Mouse (Mus musculus): ENCODE measurements around the gene Cdk17. TPM values are rescaled to one million over a fixed set of nuclear protein-coding genes. Genes with fewer than 3 reads are reported as not detected.

The Cdk17 gene
- polyA plus RNA-seq, 1 experiment from 2014 or later: 19.2 TPM

- no peaks in the 10 kb centered on the region for H3K36me3 ChIP-seq (ENCODE audit: control insufficient read depth, insufficient read depth, low read length)
- H3K4me2 ChIP-seq (ENCODE audit: low read depth, severe bottlenecking): no peak overlapping the region
- no peaks in the 10 kb centered on the region for H3K27me3 ChIP-seq (ENCODE audit: control insufficient read depth, insufficient read depth, low read length)
- H3K9me3 ChIP-seq (ENCODE audit: control insufficient read depth, low read length): no peaks in the 10 kb centered on the region
- no peak for DNase-seq (ENCODE audit: low spot score)
- ATAC-seq (ENCODE audit: insufficient number of reproducible peaks, low FRiP score, low TSS enrichment, low read depth): no peak
- 58% methylated on average over 7 of the region's 7 CpGs for WGBS
- no peak overlapping the region for H3K4me3 ChIP-seq (ENCODE audit: low read depth, low read length)
- H3K4me1 ChIP-seq (ENCODE audit: control insufficient read depth, insufficient read depth, low read length): peaks cover 6% of the 10 kb centered on the region
- no peak overlapping the region for H3K9ac ChIP-seq (ENCODE audit: low read length)
- no peak overlapping the region for H3K27ac ChIP-seq (replicated peaks; ENCODE audit: low read depth, low read length)
Observed at GRCm38 (mm10) chr10:93298208-93298607, 137.5 kb downstream of the Cdk17 start.

DNA sequence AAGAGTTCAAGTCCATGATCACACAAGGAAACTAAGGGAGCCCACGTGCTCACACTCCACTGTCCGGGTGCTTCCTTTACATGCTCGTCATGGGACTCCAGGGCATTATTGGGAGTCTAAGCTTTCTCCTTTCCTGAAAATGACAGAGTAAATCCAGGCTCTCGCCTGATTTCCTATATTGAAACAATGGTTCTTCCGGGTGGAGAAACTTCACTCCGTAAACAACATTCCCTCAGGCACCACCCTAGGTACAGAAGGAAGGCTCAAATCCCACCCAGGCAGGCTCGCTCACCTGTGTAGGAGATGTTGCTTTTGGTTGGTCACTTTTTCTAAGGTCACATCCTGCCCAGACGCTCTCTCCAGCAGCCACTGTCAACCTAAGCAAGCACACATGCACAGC is 141.2 kb downstream of the Cdk17 start:
- peaks cover 11% of the 10 kb centered on the region; the same call in 1 of the 2 replicates for H3K4me1 ChIP-seq (ENCODE audit: control insufficient read depth, insufficient read depth, low read length)
- no peak overlapping the region for H3K4me3 ChIP-seq (ENCODE audit: low read depth, low read length)
- no peaks in the 10 kb centered on the region for H3K36me3 ChIP-seq (ENCODE audit: control insufficient read depth, insufficient read depth, low read length)
- H3K9me3 ChIP-seq (ENCODE audit: control insufficient read depth, low read length): no peaks in the 10 kb centered on the region
- WGBS: 79% methylated on average over 8 of the region's 8 CpGs
- H3K4me2 ChIP-seq (ENCODE audit: low read depth, severe bottlenecking): no peak overlapping the region
- no peak overlapping the region for H3K27ac ChIP-seq (replicated peaks; ENCODE audit: low read depth, low read length)
- DNase-seq (ENCODE audit: low spot score) (no peak), ATAC-seq (ENCODE audit: insufficient number of reproducible peaks, low FRiP score, low TSS enrichment, low read depth) (no peak)
- no peak overlapping the region for H3K9ac ChIP-seq (ENCODE audit: low read length)
- H3K27me3 ChIP-seq (ENCODE audit: control insufficient read depth, insufficient read depth, low read length): no peaks in the 10 kb centered on the region

- H3K4me3 ChIP-seq (ENCODE audit: low read depth, low read length): no peak overlapping the region
- no peaks in the 10 kb centered on the region for H3K27me3 ChIP-seq (ENCODE audit: control insufficient read depth, insufficient read depth, low read length)
- no peaks in the 10 kb centered on the region for H3K36me3 ChIP-seq (ENCODE audit: control insufficient read depth, insufficient read depth, low read length)
- H3K4me1 ChIP-seq (ENCODE audit: control insufficient read depth, insufficient read depth, low read length): peaks cover 13% of the 10 kb centered on the region
- no peak overlapping the region for H3K9ac ChIP-seq (ENCODE audit: low read length)
- no peaks in the 10 kb centered on the region for H3K9me3 ChIP-seq (ENCODE audit: control insufficient read depth, low read length)
- H3K4me2 ChIP-seq (ENCODE audit: low read depth, severe bottlenecking): no peak overlapping the region
- DNase-seq (ENCODE audit: low spot score): no peak
- H3K27ac ChIP-seq (replicated peaks; ENCODE audit: low read depth, low read length): no peak overlapping the region
- WGBS: 81% methylated on average over 4 of the region's 4 CpGs
- no peak for ATAC-seq (ENCODE audit: insufficient number of reproducible peaks, low FRiP score, low TSS enrichment, low read depth)
Observed at GRCm38 (mm10) chr10:93303231-93303630, 142.6 kb downstream of the Cdk17 start.

DNA sequence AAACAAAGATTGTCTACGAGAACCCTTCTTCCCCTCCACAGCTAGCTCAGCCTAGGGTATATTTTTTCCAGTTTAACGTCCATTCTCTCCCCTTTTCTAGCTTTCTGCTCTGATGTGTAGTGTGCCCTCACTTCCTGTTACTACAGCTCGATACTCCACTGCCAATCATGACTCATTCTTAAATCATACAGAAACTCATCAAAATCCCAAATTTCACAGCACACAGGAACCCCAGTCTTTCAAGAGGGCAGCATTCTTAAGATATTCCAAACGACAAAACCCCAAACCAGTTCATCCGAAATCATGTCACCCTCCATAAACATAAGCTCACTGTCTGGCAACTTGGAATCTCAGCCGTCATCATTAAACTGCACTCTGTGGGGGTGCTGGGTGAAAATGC is 145.3 kb downstream of the Cdk17 start:
- H3K9ac ChIP-seq (ENCODE audit: low read length): no peak overlapping the region
- ATAC-seq (ENCODE audit: insufficient number of reproducible peaks, low FRiP score, low TSS enrichment, low read depth): no peak
- H3K36me3 ChIP-seq (ENCODE audit: control insufficient read depth, insufficient read depth, low read length): no peaks in the 10 kb centered on the region
- H3K4me3 ChIP-seq (ENCODE audit: low read depth, low read length): no peak overlapping the region
- WGBS: 57% methylated on average over 6 of the region's 6 CpGs
- peaks cover 16% of the 10 kb centered on the region for H3K4me1 ChIP-seq (ENCODE audit: control insufficient read depth, insufficient read depth, low read length)
- no peaks in the 10 kb centered on the region for H3K9me3 ChIP-seq (ENCODE audit: control insufficient read depth, low read length)
- DNase-seq (ENCODE audit: low spot score): no peak
- H3K27ac ChIP-seq (replicated peaks; ENCODE audit: low read depth, low read length): no peak overlapping the region
- peak overlapping the region; percentile 2; the same call in 1 of the 2 replicates for H3K4me2 ChIP-seq (ENCODE audit: low read depth, severe bottlenecking)
- H3K27me3 ChIP-seq (ENCODE audit: control insufficient read depth, insufficient read depth, low read length): no peaks in the 10 kb centered on the region

- no peak overlapping the region for H3K27ac ChIP-seq (replicated peaks; ENCODE audit: low read depth, low read length)
- ATAC-seq (ENCODE audit: insufficient number of reproducible peaks, low FRiP score, low TSS enrichment, low read depth) (no peak), DNase-seq (ENCODE audit: low spot score) (no peak)
- no peak overlapping the region for H3K9ac ChIP-seq (ENCODE audit: low read length)
- H3K4me3 ChIP-seq (ENCODE audit: low read depth, low read length): no peak overlapping the region
- H3K36me3 ChIP-seq (ENCODE audit: control insufficient read depth, insufficient read depth, low read length): no peaks in the 10 kb centered on the region
- H3K4me1 ChIP-seq (ENCODE audit: control insufficient read depth, insufficient read depth, low read length): peaks cover 16% of the 10 kb centered on the region
- H3K27me3 ChIP-seq (ENCODE audit: control insufficient read depth, insufficient read depth, low read length): no peaks in the 10 kb centered on the region
- no peaks in the 10 kb centered on the region for H3K9me3 ChIP-seq (ENCODE audit: control insufficient read depth, low read length)
- peak overlapping the region; percentile 2; the same call in 1 of the 2 replicates for H3K4me2 ChIP-seq (ENCODE audit: low read depth, severe bottlenecking)
- 82% methylated on average over 11 of the region's 11 CpGs for WGBS
Observed at GRCm38 (mm10) chr10:93306367-93306766, 145.7 kb downstream of the Cdk17 start.

- Histone ChIP-seq H3K4me3 (ENCODE audit: low read depth, low read length) (peak overlapping the region; percentile 93), H3K4me1 (ENCODE audit: control insufficient read depth, insufficient read depth, low read length) (peaks cover 20% of the 10 kb centered on the region), H3K9ac (ENCODE audit: low read length) (peak overlapping the region; percentile 98), H3K9me3 (ENCODE audit: control insufficient read depth, low read length) (no peaks in the 10 kb centered on the region), H3K27me3 (ENCODE audit: control insufficient read depth, insufficient read depth, low read length) (no peaks in the 10 kb centered on the region), H3K36me3 (ENCODE audit: control insufficient read depth, insufficient read depth, low read length) (no peaks in the 10 kb centered on the region), H3K27ac (replicated peaks; ENCODE audit: low read depth, low read length) (peak overlapping the region; percentile 99), H3K4me2 (ENCODE audit: low read depth, severe bottlenecking) (peak overlapping the region; percentile 72)
- ATAC-seq (ENCODE audit: insufficient number of reproducible peaks, low FRiP score, low TSS enrichment, low read depth) (peak; percentile 40; the same call in 1 of the 2 replicates), DNase-seq (ENCODE audit: low spot score) (peak; percentile 79)
- under 1% methylated on average over 21 of the region's 23 CpGs for WGBS
Observed at GRCm38 (mm10) chr10:93309131-93309933, 148.7 kb downstream of the Cdk17 start.

DNA sequence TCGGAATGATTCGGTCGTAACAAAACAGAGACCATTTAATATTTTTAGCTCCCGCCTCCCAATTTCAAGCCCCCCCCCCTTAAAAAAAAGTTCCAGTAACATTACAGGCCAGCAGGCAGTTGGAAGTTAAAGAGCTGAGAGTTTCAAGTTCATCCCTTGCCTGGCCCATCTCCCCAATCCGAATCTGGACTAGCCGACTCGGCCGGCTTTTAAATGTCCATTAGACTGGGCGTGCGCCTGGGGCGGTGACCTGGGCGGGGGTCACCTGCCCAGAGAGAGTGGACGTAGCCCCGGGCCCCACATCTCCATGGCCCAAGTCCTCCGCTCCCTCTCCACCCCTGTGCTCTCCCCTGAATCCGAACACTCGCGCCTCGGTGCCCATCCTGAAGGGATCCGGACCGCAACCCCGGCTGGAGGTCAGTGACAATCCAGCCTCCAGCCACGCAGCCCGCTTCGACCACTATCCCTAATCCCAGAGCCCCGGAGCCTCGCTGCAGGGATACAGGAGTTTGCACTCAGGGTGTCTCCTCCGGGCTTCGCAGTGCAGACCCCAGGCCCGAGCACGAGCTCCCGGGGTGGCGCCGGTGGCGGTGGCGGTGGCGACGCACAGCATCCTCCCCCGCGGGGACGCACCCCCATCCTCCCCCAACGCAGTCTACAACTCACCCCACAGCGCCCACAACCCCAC is 149.4 kb downstream of the Cdk17 start:
- H3K9me3 ChIP-seq (ENCODE audit: control insufficient read depth, low read length): no peaks in the 10 kb centered on the region
- peaks cover 20% of the 10 kb centered on the region; the same call in 1 of the 2 replicates for H3K4me1 ChIP-seq (ENCODE audit: control insufficient read depth, insufficient read depth, low read length)
- peak overlapping the region; percentile 99 for H3K27ac ChIP-seq (replicated peaks; ENCODE audit: low read depth, low read length)
- DNase-seq (ENCODE audit: low spot score): peak; percentile 76
- H3K27me3 ChIP-seq (ENCODE audit: control insufficient read depth, insufficient read depth, low read length): no peaks in the 10 kb centered on the region
- H3K9ac ChIP-seq (ENCODE audit: low read length): peak overlapping the region; percentile 98
- whole genome bisulfite sequencing: under 1% methylated on average over 43 of the region's 43 CpGs
- ATAC-seq (ENCODE audit: insufficient number of reproducible peaks, low FRiP score, low TSS enrichment, low read depth): peak; percentile 26; the same call in 1 of the 2 replicates
- H3K36me3 ChIP-seq (ENCODE audit: control insufficient read depth, insufficient read depth, low read length): no peaks in the 10 kb centered on the region
- peak overlapping the region; percentile 72 for H3K4me2 ChIP-seq (ENCODE audit: low read depth, severe bottlenecking)
- H3K4me3 ChIP-seq (ENCODE audit: low read depth, low read length): peak overlapping the region; percentile 93

DNA sequence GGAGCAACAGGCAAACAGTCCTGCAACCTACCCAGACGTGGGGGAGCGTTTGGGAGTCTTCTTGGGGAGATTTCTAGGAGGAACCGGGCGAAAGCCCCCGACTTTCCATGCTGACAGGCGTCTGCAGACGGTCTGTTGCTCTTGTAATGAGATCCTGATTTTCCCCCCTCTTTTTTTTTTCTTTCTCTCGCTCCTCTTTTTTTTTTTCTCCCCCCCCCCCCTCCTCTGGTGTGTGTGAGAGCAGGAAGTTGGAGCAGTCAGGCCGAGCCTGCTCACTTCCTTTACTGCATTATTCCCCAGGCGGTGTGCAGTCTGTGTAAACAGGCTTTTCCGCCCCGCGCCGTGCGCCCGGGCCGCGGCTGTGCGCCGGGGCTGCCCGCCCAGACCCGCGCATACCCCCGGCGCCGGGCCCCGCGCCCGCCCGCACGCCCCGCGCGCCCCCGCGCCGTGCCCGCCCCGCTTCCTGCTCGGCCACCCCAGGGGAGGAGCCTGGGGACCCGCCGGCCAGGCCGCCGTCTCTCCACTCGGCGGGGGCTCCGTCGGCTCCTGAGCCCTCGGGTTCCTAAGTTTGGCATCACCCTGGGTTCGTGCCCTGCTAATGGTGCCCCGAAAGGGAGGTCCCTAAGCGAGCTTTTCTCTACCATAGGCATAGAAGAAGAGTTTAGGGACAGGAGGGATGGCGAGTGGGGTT is 150.2 kb downstream of the Cdk17 start, which contains the start of gene Elk3:
Elk3 (minus strand) TSS at position 415 of the 691 bp plus-strand sequence.
- Histone ChIP-seq H3K4me3 (ENCODE audit: low read depth, low read length) (peak within 1 kb of the TSS; percentile 93), H3K27ac (replicated peaks; ENCODE audit: low read depth, low read length) (peak within 1 kb of the TSS; percentile 99), H3K9me3 (ENCODE audit: control insufficient read depth, low read length) (no peaks in the 10 kb centered on the region), H3K9ac (ENCODE audit: low read length) (peak within 1 kb of the TSS; percentile 98), H3K4me2 (ENCODE audit: low read depth, severe bottlenecking) (peak within 1 kb of the TSS; percentile 72), H3K36me3 (ENCODE audit: control insufficient read depth, insufficient read depth, low read length) (no peaks in the 10 kb centered on the region), H3K27me3 (ENCODE audit: control insufficient read depth, insufficient read depth, low read length) (no peaks in the 10 kb centered on the region), H3K4me1 (ENCODE audit: control insufficient read depth, insufficient read depth, low read length) (peaks cover 16% of the 10 kb centered on the region; the same call in 1 of the 2 replicates)
- ATAC-seq (ENCODE audit: insufficient number of reproducible peaks, low FRiP score, low TSS enrichment, low read depth) (peak; percentile 84), DNase-seq (ENCODE audit: low spot score) (peak; percentile 77)
- WGBS: under 1% methylated on average over 34 of the region's 53 CpGs
